Mouse (Mus musculus) c-Kit-positive CD71-positive TER-119-negative erythroid progenitor cells, embryonic 14.5 days (primary cell): ENCODE results near the gene Lst1.
"Not testable (repeated sequence)": the region's sequence is repeated elsewhere in the genome, so short reads cannot be mapped to it uniquely, and the experiment has no call there.

Experiments used
- DNase-seq: peaks from one replicate; pipeline ENCODE4 v3.0.0-alpha.2; 2013; ENCODE audit warnings: low read depth

Lst1 gene

GRCm38 (mm10) chr17:35187959-35188610 lies at the start of gene Lst1:
Gene Lst1, minus strand, starts transcription at chr17:35188439.
- no peak for DNase-seq

- no peak for DNase-seq
Measured at GRCm38 (mm10) chr17:35237504-35237903, 49.3 kb upstream of the Lst1 start.

GRCm38 (mm10) chr17:35236996-35237395 lies 48.8 kb upstream of the Lst1 start:
- no peak for DNase-seq

GRCm38 (mm10) chr17:35236390-35236746 lies 48.1 kb upstream of the Lst1 start:
- peak; percentile 90 for DNase-seq

- peak; percentile 96 for DNase-seq
Measured at GRCm38 (mm10) chr17:35235614-35236389, 47.6 kb upstream of the Lst1 start, which contains the start of gene Nfkbil1. Gene Nfkbil1, minus strand, starts transcription at chr17:35235792.

GRCm38 (mm10) chr17:35234903-35235302 lies 46.7 kb upstream of the Lst1 start:
- no peak for DNase-seq

- not testable (repeated sequence) for DNase-seq
Measured at GRCm38 (mm10) chr17:35234090-35234489, 45.9 kb upstream of the Lst1 start.

GRCm38 (mm10) chr17:35233114-35233980 lies 45.1 kb upstream of the Lst1 start, which contains the start of gene Atp6v1g2:
Gene Atp6v1g2, plus strand, starts transcription at chr17:35233660.
- no peak for DNase-seq

- no peak for DNase-seq
Measured at GRCm38 (mm10) chr17:35232659-35233058, 44.4 kb upstream of the Lst1 start.

GRCm38 (mm10) chr17:35232043-35232442 lies 43.8 kb upstream of the Lst1 start:
- DNase-seq, result peak; percentile 65

- DNase-seq, result no peak
Measured at GRCm38 (mm10) chr17:35231022-35231421, 42.8 kb upstream of the Lst1 start.

- no peak for DNase-seq
Measured at GRCm38 (mm10) chr17:35226561-35227046, 38.4 kb upstream of the Lst1 start.

GRCm38 (mm10) chr17:35225456-35225855 lies 37.2 kb upstream of the Lst1 start:
- DNase-seq, result no peak

GRCm38 (mm10) chr17:35224641-35225040 lies 36.4 kb upstream of the Lst1 start:
- DNase-seq, result no peak

GRCm38 (mm10) chr17:35222299-35222698 lies 34.1 kb upstream of the Lst1 start:
- no peak for DNase-seq

- DNase-seq, result no peak
Measured at GRCm38 (mm10) chr17:35220156-35220952, 32.1 kb upstream of the Lst1 start, which contains the start of gene Gm16181. Gene Gm16181, plus strand, starts transcription at chr17:35220834.

GRCm38 (mm10) chr17:35219601-35220041 lies 31.4 kb upstream of the Lst1 start:
- DNase-seq, result no peak

GRCm38 (mm10) chr17:35218516-35219193 lies 30.4 kb upstream of the Lst1 start:
- no peak for DNase-seq

GRCm38 (mm10) chr17:35213071-35213470 lies 24.8 kb upstream of the Lst1 start:
- no peak for DNase-seq

GRCm38 (mm10) chr17:35210593-35210992 lies 22.4 kb upstream of the Lst1 start:
- DNase-seq, result no peak
